Mouse (Mus musculus) stomach, postnatal 0 days (tissue): ENCODE data around the gene Brs3. TPM values are rescaled to one million over a fixed set of nuclear protein-coding genes. Genes with fewer than 3 reads are reported as not detected.
A peak's percentile ranks its signal among the peaks of the same experiment; 100 is the strongest.

Experiments
- ATAC-seq: fragments of 200-750 bp; cut with Nextera tagmentation; 2 replicates; pipeline ENCODE4 v1.8.0; 2017; ENCODE audit not compliant: low FRiP score, low TSS enrichment
- DNase-seq: peaks from one replicate; pipeline ENCODE4 v3.0.0-alpha.2; 2016; ENCODE audit warnings: low spot score
- H3K27ac ChIP-seq: fragments of 300-500 bp; sonication (generic); replicated peaks from 2 replicates; pipeline ENCODE4 v1.5.1; 2014; ENCODE audit warnings: mild to moderate bottlenecking, control low read depth
- H3K27me3 ChIP-seq: fragments of 300-500 bp; sonication (generic); 2 replicates; pipeline ENCODE4 v1.6.1; 2014; ENCODE audit warnings: low read length; ENCODE audit not compliant: control insufficient read depth, insufficient read depth
- H3K36me3 ChIP-seq: fragments of 300-500 bp; sonication (generic); 2 replicates; pipeline ENCODE4 v1.6.1; 2014; ENCODE audit warnings: low read length, mixed read lengths; ENCODE audit not compliant: control insufficient read depth, insufficient read depth
- H3K4me1 ChIP-seq: fragments of 300-500 bp; sonication (generic); replicated peaks from 2 replicates; pipeline ENCODE4 v1.6.1; 2014; ENCODE audit warnings: antibody characterized with exemption; ENCODE audit not compliant: control insufficient read depth, insufficient read depth
- H3K4me2 ChIP-seq: fragments of 300-500 bp; sonication (generic); replicated peaks from 2 replicates; pipeline ENCODE4 v1.6.1; 2014; ENCODE audit warnings: low read depth, mild to moderate bottlenecking, control low read depth, moderate library complexity
- H3K4me3 ChIP-seq: fragments of 300-500 bp; sonication (generic); 2 replicates; pipeline ENCODE4 v1.5.1; 2014; ENCODE audit warnings: low read depth, low read length, control low read depth
- H3K9ac ChIP-seq: fragments of 300-500 bp; sonication (generic); 2 replicates; pipeline ENCODE4 v1.6.1; 2014; ENCODE audit warnings: mild to moderate bottlenecking, low read length, control low read depth, mixed read lengths
- H3K9me3 ChIP-seq: fragments of 300-500 bp; sonication (generic); 2 replicates; pipeline ENCODE4 v1.6.1; 2016; ENCODE audit warnings: low read length; ENCODE audit not compliant: control insufficient read depth
- CTCF ChIP-seq: IDR thresholded peaks from 2 replicates; pipeline ENCODE4 v1.5.1; 2016; ENCODE audit warnings: antibody characterized with exemption, low read depth, mild to moderate bottlenecking, moderate library complexity
- EP300 ChIP-seq: optimal IDR thresholded peaks from 2 replicates; pipeline ENCODE3; 2016; ENCODE audit warnings: antibody characterized with exemption
- WGBS: fragments of 180-500 bp; shearing (Covaris S2); extraction: QIAGEN DNeasy Blood & Tissue Kit; methylation state at CpG from one replicate; pipeline ENCODE4 v1.1.7; 2014; 5-methylcytosine and 5-hydroxymethylcytosine counted together
- polyA plus RNA-seq: library from polyadenylated mRNA; unstranded; fragments of >200 nt; fragmentation: Nextera tagmentation; extraction: Ambion mirVana; gene quantifications from 2 replicates; pipeline ENCODE4 v1.2.1, GENCODE M21; 2015

Brs3 gene
- polyA plus RNA-seq = not detected in 2 replicates

GRCm38 (mm10) chrX:57042774-57043173 lies at the start of gene Brs3:
TSS of gene Brs3 (plus strand) at chrX:57043074.
- Histone ChIP-seq H3K4me1 (no peaks in the 10 kb centered on the region), H3K9ac (no peak within 1 kb of the TSS), H3K4me3 (no peak within 1 kb of the TSS), H3K4me2 (no peak within 1 kb of the TSS), H3K27me3 (no peaks in the 10 kb centered on the region), H3K36me3 (no peaks in the 10 kb centered on the region), H3K27ac (no peak within 1 kb of the TSS), H3K9me3 (no peaks in the 10 kb centered on the region)
- 83% methylated on average over 5 of the region's 5 CpGs for WGBS
- no peak for ATAC-seq
- TF ChIP-seq CTCF (no peak), EP300 (no peak)
- no peak for DNase-seq

- TF ChIP-seq CTCF (no peak), EP300 (no peak)
- H3K36me3 ChIP-seq = no peaks in the 10 kb centered on the region
- no peak overlapping the region for H3K4me2 ChIP-seq
- H3K27me3 ChIP-seq = no peaks in the 10 kb centered on the region
- no peaks in the 10 kb centered on the region for H3K9me3 ChIP-seq
- H3K27ac ChIP-seq = no peak overlapping the region
- no peak overlapping the region for H3K4me3 ChIP-seq
- H3K4me1 ChIP-seq = no peaks in the 10 kb centered on the region
- no peak for ATAC-seq
- WGBS = 59% methylated on average over 2 of the region's 2 CpGs
- no peak overlapping the region for H3K9ac ChIP-seq
- no peak for DNase-seq
Observed at GRCm38 (mm10) chrX:57012891-57013290, 30.0 kb upstream of the Brs3 start.

GRCm38 (mm10) chrX:57043869-57044268 lies 995 bp downstream of the Brs3 start:
- no peaks in the 10 kb centered on the region for H3K9me3 ChIP-seq
- DNase-seq (no peak), ATAC-seq (no peak)
- H3K4me3 ChIP-seq = no peak overlapping the region
- TF ChIP-seq CTCF (0 out of 2 replicates have a peak, but pooled peaks have one; percentile 12), EP300 (no peak)
- no peak overlapping the region for H3K27ac ChIP-seq
- WGBS = 64% methylated on average over 6 of the region's 6 CpGs
- H3K9ac ChIP-seq = no peak overlapping the region
- no peaks in the 10 kb centered on the region for H3K27me3 ChIP-seq
- H3K4me2 ChIP-seq = no peak overlapping the region
- H3K4me1 ChIP-seq = no peaks in the 10 kb centered on the region
- H3K36me3 ChIP-seq = no peaks in the 10 kb centered on the region

- Histone ChIP-seq H3K4me2 (peak overlapping the region; percentile 52), H3K4me1 (no peaks in the 10 kb centered on the region), H3K9me3 (no peaks in the 10 kb centered on the region), H3K27me3 (no peaks in the 10 kb centered on the region), H3K36me3 (no peaks in the 10 kb centered on the region), H3K9ac (no peak overlapping the region), H3K27ac (peak overlapping the region; percentile 95), H3K4me3 (peak overlapping the region; percentile 59)
- no peak; the same call in 1 of the 2 replicates for ATAC-seq
- 13% methylated on average over 4 of the region's 4 CpGs for WGBS
- DNase-seq = no peak
- TF ChIP-seq EP300 = no peak
- TF ChIP-seq CTCF = peak; percentile 30; the same call in 1 of the 2 replicates
Observed at GRCm38 (mm10) chrX:57052848-57053173, 9.9 kb downstream of the Brs3 start.

- ATAC-seq (peak; percentile 96), DNase-seq (peak; percentile 85)
- TF ChIP-seq EP300 = no peak
- TF ChIP-seq CTCF = no peak; the same call in 1 of the 2 replicates
- peak within 1 kb of the TSS; percentile 59 for H3K4me3 ChIP-seq
- H3K36me3 ChIP-seq = no peaks in the 10 kb centered on the region
- no peaks in the 10 kb centered on the region for H3K27me3 ChIP-seq
- peak within 1 kb of the TSS; percentile 52 for H3K4me2 ChIP-seq
- peak within 1 kb of the TSS; percentile 95 for H3K27ac ChIP-seq
- no peaks in the 10 kb centered on the region for H3K9me3 ChIP-seq
- no peaks in the 10 kb centered on the region for H3K4me1 ChIP-seq
- H3K9ac ChIP-seq = peak within 1 kb of the TSS; percentile 67
- WGBS = 16% methylated on average over 57 of the region's 85 CpGs
Observed at GRCm38 (mm10) chrX:57053174-57053992, 10.5 kb downstream of the Brs3 start, which contains the start of gene Htatsf1. TSS of gene Htatsf1 (plus strand) at chrX:57053583.

- no peaks in the 10 kb centered on the region for H3K4me1 ChIP-seq
- H3K4me2 ChIP-seq = peak overlapping the region; percentile 49
- WGBS = 24% methylated on average over 11 of the region's 11 CpGs
- no peaks in the 10 kb centered on the region for H3K27me3 ChIP-seq
- no peak overlapping the region for H3K27ac ChIP-seq
- H3K9me3 ChIP-seq = no peaks in the 10 kb centered on the region
- H3K9ac ChIP-seq = peak overlapping the region; percentile 67
- no peaks in the 10 kb centered on the region for H3K36me3 ChIP-seq
- DNase-seq (no peak), ATAC-seq (no peak)
- H3K4me3 ChIP-seq = peak overlapping the region; percentile 59
- TF ChIP-seq EP300 (no peak), CTCF (no peak)
Observed at GRCm38 (mm10) chrX:57053993-57054385, 11.1 kb downstream of the Brs3 start.
